Mouse (Mus musculus): ENCODE measurements around the gene Aak1. TPM values are rescaled to one million over a fixed set of nuclear protein-coding genes. Genes with fewer than 3 reads are reported as not detected.

Gene Aak1
- polyA plus RNA-seq, 1 experiment from 2014 or later: 19.4 TPM

DNA sequence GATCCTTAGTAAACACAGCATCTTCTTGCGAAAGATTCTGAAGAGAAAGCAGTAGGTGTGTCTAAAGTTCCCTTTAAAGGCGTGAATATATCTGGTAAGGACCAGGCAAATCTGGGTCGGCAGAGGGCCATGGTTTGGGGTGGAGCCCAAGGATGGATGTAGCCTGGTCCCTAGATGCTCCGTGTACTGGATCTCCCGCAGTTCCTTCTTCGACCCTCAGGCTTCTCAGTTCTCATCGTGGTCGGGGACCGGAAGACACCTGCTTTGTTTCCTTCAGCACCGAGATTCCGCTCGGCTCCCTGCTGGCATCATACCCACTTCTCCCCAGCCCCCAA is 770 bp upstream of the Aak1 start:
- Histone ChIP-seq H3K27me3 (ENCODE audit: insufficient read depth, poor library complexity, severe bottlenecking) (no peaks in the 10 kb centered on the region), H3K36me3 (no peaks in the 10 kb centered on the region), H3K9me3 (no peaks in the 10 kb centered on the region), H3K4me1 (peaks cover 35% of the 10 kb centered on the region), H3K27ac (peak overlapping the region; percentile 94), H3K4me3 (peak overlapping the region; percentile 81)
- WGBS: 2% methylated on average over 12 of the region's 12 CpGs
- no peak for DNase-seq (ENCODE audit: low spot score)

DNA sequence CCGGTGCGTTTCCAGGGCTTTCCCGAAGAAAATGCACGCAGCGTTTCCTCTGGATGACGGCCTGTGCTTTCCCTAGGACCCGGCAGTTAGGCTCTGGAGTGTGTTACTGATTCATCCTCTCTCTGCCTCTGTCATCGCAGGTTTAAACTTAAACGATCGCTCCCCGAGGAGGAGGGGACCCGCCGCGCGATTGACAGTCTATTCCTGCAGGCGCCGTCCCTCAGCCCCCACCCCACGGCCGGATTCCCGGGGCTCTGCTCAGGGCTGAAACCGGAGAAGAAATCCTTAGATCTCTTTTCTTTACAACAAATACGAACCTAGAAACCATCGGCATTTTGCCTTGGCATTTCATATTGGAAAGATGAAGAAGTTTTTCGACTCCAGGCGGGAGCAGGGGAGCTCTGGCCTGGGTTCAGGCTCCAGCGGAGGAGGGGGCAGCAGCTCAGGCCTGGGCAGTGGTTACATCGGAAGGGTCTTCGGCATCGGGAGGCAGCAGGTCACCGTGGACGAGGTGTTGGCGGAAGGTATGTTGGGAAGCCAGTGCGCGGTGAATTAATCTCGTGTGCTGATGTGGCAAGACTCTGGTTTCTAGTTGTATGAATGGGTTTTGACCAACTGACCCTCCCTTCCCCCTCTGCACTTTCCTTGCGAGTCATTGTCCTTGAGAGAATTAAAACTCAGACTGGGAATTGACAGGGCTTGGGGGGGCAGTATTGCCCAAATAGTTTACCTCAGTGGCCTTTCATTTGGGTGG is 552 bp downstream of the Aak1 start:
- peak overlapping the region; percentile 94 for H3K27ac ChIP-seq
- peak; percentile 82 for DNase-seq (ENCODE audit: low spot score)
- H3K4me3 ChIP-seq: peak overlapping the region; percentile 81
- H3K9me3 ChIP-seq: no peaks in the 10 kb centered on the region
- peaks cover 48% of the 10 kb centered on the region for H3K4me1 ChIP-seq
- no peaks in the 10 kb centered on the region for H3K27me3 ChIP-seq (ENCODE audit: insufficient read depth, poor library complexity, severe bottlenecking)
- H3K36me3 ChIP-seq: peaks cover 7% of the 10 kb centered on the region; the same call in 1 of the 2 replicates
- WGBS: under 1% methylated on average over 36 of the region's 36 CpGs

DNA sequence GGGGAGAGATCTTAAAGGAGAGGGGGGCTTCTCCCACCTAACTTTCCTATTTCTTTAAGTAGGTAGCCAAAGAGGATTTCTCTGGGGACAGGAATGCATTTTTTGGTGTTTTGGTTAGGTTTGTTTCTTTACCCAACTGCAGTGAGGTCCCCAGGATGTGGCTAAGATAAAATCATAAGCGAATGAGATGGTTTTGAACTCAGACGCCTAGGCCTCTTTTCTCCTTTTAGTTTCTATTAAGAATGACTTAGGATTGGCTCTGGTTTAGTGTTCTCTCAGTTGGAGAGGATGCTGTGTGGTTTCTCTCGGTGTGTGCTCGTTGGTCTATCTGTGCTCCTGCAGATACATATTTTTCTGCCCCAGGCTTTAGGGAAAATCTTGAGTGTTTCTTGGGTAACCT is 1.3 kb downstream of the Aak1 start:
- DNase-seq (ENCODE audit: low spot score): no peak
- peaks cover 10% of the 10 kb centered on the region; the same call in 1 of the 2 replicates for H3K36me3 ChIP-seq
- peak overlapping the region; percentile 94 for H3K27ac ChIP-seq
- no peaks in the 10 kb centered on the region for H3K27me3 ChIP-seq (ENCODE audit: insufficient read depth, poor library complexity, severe bottlenecking)
- peak overlapping the region; percentile 81 for H3K4me3 ChIP-seq
- H3K4me1 ChIP-seq: peaks cover 54% of the 10 kb centered on the region
- WGBS: 19% methylated on average over 4 of the region's 4 CpGs
- no peaks in the 10 kb centered on the region for H3K9me3 ChIP-seq

DNA sequence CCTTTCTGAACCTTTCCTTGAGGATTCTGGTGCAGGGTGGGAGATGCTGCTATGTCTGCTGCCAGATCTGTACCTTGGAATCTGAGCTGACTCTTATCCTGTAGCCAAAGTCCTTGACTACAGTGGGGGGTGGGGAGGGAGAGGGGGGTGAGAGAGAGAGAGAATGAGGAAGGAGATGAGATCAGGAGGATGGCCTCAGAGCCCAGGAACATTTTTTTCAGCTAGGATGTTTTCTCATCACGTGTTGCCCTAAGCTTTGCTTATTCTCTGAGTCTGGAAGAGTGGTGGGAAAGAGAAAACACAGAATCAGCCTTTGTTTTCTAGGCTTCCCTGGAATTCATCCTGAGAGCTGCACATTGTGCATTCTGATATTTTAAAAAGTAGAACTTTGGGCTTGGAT is 2.2 kb downstream of the Aak1 start:
- peaks cover 10% of the 10 kb centered on the region; the same call in 1 of the 2 replicates for H3K36me3 ChIP-seq
- H3K27ac ChIP-seq: peak overlapping the region; percentile 94; the same call in 1 of the 2 replicates
- H3K9me3 ChIP-seq: no peaks in the 10 kb centered on the region
- H3K4me1 ChIP-seq: peaks cover 54% of the 10 kb centered on the region
- H3K4me3 ChIP-seq: peak overlapping the region; percentile 81
- H3K27me3 ChIP-seq (ENCODE audit: insufficient read depth, poor library complexity, severe bottlenecking): no peaks in the 10 kb centered on the region
- no peak for DNase-seq (ENCODE audit: low spot score)
- WGBS: 0% methylated on average over 1 of the region's 1 CpGs

DNA sequence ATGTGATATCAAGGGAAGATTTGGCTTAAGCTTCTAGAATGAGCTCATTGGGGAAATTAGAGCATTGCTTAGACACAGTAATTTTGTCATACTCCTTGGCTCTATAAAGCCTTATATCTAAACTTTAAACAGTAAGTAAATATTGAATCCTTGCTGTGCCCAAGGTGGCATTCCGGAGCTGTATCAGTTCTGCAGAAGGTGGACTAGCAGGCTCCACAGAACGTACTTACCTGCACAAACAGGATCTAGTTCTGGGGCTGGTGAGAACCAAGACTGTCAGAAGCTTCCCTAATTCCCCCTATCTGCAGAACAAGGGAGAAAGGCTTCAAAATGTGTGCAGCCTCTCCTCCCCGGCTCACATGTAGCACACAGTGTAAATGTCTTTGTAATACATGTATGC is 4.6 kb downstream of the Aak1 start:
- WGBS: 90% methylated on average over 3 of the region's 3 CpGs
- DNase-seq (ENCODE audit: low spot score): no peak
- Histone ChIP-seq H3K27me3 (ENCODE audit: insufficient read depth, poor library complexity, severe bottlenecking) (no peaks in the 10 kb centered on the region), H3K4me3 (no peak overlapping the region), H3K9me3 (no peaks in the 10 kb centered on the region), H3K36me3 (peaks cover 13% of the 10 kb centered on the region; the same call in 1 of the 2 replicates), H3K4me1 (peaks cover 48% of the 10 kb centered on the region), H3K27ac (no peak overlapping the region)

DNA sequence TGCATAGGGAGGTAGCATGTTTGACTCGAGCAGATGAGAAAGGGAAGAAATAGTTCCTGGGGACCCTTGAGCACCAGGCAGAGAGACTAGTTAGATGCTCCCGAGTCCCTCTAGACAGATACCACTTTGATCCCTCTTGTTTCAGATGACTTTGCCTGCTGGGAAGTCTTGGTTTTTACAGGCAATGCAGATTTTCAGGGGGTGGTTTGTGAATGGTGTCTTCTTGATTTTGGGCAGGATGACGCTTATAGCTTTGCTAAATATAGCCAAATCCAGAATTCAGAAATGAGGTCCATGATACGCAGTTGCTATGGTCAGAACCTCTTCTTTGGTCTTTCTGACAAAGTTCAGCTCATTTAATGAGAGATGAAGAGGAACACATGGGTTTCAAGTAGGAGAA is 5.6 kb downstream of the Aak1 start:
- no peak overlapping the region for H3K27ac ChIP-seq
- H3K4me3 ChIP-seq: no peak overlapping the region
- DNase-seq (ENCODE audit: low spot score): no peak
- 88% methylated on average over 4 of the region's 4 CpGs for WGBS
- no peaks in the 10 kb centered on the region for H3K27me3 ChIP-seq (ENCODE audit: insufficient read depth, poor library complexity, severe bottlenecking)
- peaks cover 23% of the 10 kb centered on the region; the same call in 1 of the 2 replicates for H3K36me3 ChIP-seq
- no peaks in the 10 kb centered on the region for H3K9me3 ChIP-seq
- peaks cover 48% of the 10 kb centered on the region for H3K4me1 ChIP-seq

DNA sequence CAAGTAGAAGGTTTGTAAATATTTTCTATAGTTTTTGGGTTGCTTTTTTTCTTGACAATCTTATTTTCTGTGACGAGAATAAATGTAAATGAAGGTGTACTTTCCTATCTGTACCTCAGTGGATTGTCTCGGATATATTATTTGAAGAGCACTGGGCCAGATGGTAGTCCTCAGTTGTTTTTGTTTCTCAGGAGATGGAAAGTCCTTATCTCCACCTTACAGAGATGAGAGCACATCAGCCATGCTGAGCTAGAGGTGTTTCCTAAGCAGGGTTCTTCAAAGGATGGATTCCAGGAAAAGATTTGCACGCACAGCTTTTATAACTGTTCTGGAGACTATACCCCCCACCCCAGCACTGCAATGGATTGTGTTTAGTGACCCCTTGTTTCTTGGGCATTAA is 9.3 kb downstream of the Aak1 start:
- no peaks in the 10 kb centered on the region for H3K9me3 ChIP-seq
- H3K4me1 ChIP-seq: peaks cover 19% of the 10 kb centered on the region
- DNase-seq (ENCODE audit: low spot score): no peak
- no peak overlapping the region for H3K4me3 ChIP-seq
- H3K27me3 ChIP-seq (ENCODE audit: insufficient read depth, poor library complexity, severe bottlenecking): no peaks in the 10 kb centered on the region
- no peak overlapping the region for H3K27ac ChIP-seq
- 69% methylated on average over 3 of the region's 3 CpGs for WGBS
- peaks cover 50% of the 10 kb centered on the region for H3K36me3 ChIP-seq

DNA sequence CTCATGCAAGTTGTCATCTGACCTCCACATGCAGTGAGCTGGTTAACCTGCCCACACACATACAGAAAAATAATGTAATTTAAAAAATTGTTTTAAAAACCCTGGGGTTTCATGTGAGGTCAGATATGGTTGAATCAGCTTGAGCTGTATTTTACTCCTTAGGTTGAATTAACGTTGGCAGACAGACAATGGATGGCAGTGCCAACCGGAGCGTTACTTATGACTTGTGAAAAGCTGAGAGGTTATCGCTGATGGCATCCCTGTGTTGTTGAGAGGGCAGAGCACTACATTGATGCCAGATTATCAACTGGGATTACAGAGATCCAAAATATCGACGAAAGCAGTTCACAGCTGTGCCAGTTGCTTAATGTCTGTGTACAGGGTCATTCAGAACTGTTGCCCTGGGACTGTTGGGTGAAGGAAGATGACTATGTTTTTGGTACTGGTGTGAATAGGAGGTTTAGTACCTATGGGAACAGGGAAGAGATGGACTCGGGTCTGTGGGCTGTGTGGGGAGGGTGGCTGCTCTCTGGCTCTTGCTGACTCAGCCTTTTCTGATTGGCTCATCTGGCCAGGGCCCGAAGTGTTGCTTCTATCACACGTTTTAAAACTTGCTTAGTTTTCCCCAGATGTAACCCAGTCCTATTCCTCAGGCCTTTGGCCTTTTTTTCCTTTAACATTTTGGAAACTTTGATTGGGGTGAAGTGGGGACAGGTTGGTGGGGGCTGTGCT is 11.6 kb downstream of the Aak1 start:
- Histone ChIP-seq H3K4me1 (no peaks in the 10 kb centered on the region; the same call in 1 of the 2 replicates), H3K4me3 (no peak overlapping the region), H3K27ac (no peak overlapping the region), H3K9me3 (no peaks in the 10 kb centered on the region), H3K27me3 (ENCODE audit: insufficient read depth, poor library complexity, severe bottlenecking) (no peaks in the 10 kb centered on the region), H3K36me3 (peaks cover 39% of the 10 kb centered on the region)
- no peak for DNase-seq (ENCODE audit: low spot score)
- WGBS: 88% methylated on average over 9 of the region's 9 CpGs

DNA sequence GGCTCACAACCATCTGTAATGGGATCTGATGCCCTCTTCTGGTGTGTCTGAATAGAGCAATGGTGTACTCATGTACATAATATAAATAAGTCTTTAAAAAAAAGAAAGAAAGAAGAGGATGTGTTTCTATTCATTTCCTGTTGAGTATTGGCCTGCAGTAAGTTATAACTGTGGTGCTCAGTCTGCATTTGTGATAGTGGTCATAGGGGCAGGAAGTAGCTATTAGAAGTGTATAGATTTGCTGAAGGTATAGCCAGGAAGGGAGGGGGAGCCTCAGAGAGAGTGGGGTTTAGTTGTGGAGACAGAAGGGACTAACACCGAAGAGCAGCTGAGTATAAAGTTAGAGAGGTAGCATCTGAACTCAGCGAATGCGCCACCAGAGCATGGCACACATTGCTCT is 15.0 kb downstream of the Aak1 start:
- Histone ChIP-seq H3K9me3 (no peaks in the 10 kb centered on the region), H3K27ac (no peak overlapping the region), H3K4me3 (no peak overlapping the region), H3K4me1 (peaks cover 16% of the 10 kb centered on the region), H3K36me3 (peaks cover 35% of the 10 kb centered on the region), H3K27me3 (ENCODE audit: insufficient read depth, poor library complexity, severe bottlenecking) (no peaks in the 10 kb centered on the region)
- DNase-seq (ENCODE audit: low spot score): no peak
- 93% methylated on average over 3 of the region's 3 CpGs for WGBS

DNA sequence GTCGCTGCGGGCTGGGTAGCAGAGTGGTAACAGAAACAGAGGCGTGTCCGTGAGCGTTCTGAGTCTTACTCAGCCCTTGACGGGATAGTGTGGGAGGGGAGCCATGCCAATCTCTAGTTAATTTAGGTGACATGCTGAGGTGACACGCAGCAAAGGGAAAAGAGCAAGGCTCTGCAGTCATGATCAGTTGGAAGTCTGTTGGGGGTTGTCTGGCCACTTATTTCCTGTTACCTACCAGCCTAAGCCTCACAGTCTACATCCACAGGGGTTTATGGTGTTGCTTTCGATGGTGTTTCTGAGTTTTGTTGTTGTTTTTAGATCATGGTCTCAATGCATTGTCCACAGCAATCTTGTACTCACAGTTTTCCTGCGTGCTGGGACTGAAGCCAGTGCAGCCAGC is 21.0 kb downstream of the Aak1 start:
- 70% methylated on average over 9 of the region's 9 CpGs for WGBS
- H3K9me3 ChIP-seq: no peaks in the 10 kb centered on the region

DNA sequence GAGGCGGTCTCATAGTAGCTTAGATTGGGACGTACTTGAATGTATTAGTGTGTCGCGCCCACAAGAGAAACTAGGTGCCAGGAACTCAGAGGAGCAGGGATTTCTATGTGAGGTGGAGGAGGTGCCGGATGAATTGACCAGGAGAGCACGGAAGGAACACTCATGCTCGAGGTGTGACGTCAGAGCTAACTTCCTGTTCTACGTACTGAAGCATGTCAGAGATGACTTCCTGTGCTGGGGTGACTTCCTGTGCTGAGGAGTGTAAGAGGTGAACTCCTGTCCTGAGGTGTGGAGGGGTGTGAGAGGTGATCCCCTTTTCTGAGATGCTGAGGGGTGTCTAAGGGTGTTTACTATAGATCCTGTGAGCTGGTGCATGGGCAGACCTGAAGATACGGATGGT is 22.5 kb downstream of the Aak1 start:
- H3K4me1 ChIP-seq: peaks cover 25% of the 10 kb centered on the region
- no peaks in the 10 kb centered on the region for H3K9me3 ChIP-seq
- WGBS: 87% methylated on average over 10 of the region's 10 CpGs
- no peak overlapping the region for H3K4me3 ChIP-seq
- no peaks in the 10 kb centered on the region for H3K27me3 ChIP-seq (ENCODE audit: insufficient read depth, poor library complexity, severe bottlenecking)
- no peak overlapping the region for H3K27ac ChIP-seq
- DNase-seq (ENCODE audit: low spot score): no peak
- H3K36me3 ChIP-seq: peaks cover 8% of the 10 kb centered on the region; the same call in 1 of the 2 replicates

More for the DNA sequence above, 21.0 kb downstream of the Aak1 start:
- no peaks in the 10 kb centered on the region for H3K27me3 ChIP-seq (ENCODE audit: insufficient read depth, poor library complexity, severe bottlenecking)
- H3K4me3 ChIP-seq: no peak overlapping the region
- no peak for DNase-seq (ENCODE audit: low spot score)
- H3K36me3 ChIP-seq: peaks cover 11% of the 10 kb centered on the region; the same call in 1 of the 2 replicates
- H3K4me1 ChIP-seq: peaks cover 28% of the 10 kb centered on the region
- H3K27ac ChIP-seq: no peak overlapping the region

DNA sequence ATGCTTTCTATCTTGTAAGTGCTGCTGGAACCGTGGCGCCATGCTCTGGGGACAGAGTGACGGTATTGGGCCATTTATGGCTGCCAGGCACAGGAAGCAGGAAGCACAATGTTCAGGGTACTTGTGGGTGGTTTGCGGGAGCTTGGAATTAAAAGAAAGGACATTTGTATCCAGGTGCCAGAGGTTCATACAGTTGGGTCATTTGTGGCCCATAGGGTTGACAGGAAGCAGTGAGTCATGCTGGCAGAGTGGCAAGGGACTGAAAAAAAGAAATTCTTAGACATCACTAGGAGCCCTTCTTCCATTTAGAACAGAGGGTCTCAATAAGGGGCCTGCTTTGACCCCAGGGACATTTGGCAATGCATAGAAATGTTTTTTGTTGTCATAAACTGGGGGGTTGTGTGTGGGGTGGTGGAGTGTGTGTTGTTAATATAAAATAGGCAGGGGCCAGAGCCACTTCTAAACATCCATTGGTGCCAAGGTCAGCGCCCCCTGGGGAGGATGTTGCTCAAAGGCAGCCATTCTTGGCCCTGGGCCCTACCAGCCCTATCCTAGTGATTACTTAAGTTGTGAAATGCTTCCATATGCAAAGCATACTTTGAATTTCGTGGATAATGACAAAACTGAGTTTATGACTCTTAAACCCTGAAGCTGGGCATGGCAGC is 25.5 kb downstream of the Aak1 start:
- H3K4me1 ChIP-seq: peaks cover 12% of the 10 kb centered on the region
- WGBS: 88% methylated on average over 6 of the region's 6 CpGs
- no peak for DNase-seq (ENCODE audit: low spot score)
- H3K4me3 ChIP-seq: no peak overlapping the region
- no peak overlapping the region for H3K27ac ChIP-seq
- no peaks in the 10 kb centered on the region for H3K27me3 ChIP-seq (ENCODE audit: insufficient read depth, poor library complexity, severe bottlenecking)
- H3K36me3 ChIP-seq: 0 out of 2 replicates have a peak, but pooled peaks cover 5% of the 10 kb centered on the region
- no peaks in the 10 kb centered on the region for H3K9me3 ChIP-seq

DNA sequence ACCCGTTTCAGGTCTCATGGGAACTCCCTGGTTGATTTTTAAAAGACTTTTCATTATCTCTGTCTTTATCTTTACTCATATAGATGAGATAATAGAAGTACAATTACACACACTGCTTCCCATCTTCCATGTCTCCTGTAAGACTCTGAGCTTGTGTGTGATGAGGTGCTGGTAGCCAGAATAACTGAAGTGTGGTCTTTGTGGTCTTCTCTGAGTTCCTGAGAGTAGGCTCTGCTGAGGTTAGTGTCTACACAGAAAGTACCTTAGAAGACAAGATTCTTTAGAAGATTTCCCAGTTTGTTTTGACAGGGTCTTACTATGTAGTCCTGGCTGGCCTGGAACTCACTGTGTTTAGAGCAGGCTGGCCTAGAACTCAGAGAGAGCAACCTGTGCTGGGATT is 27.1 kb downstream of the Aak1 start:
- no peak for DNase-seq (ENCODE audit: low spot score)
- Histone ChIP-seq H3K4me1 (0 out of 2 replicates have a peak, but pooled peaks cover 7% of the 10 kb centered on the region), H3K27ac (no peak overlapping the region), H3K4me3 (no peak overlapping the region), H3K27me3 (ENCODE audit: insufficient read depth, poor library complexity, severe bottlenecking) (no peaks in the 10 kb centered on the region), H3K36me3 (0 out of 2 replicates have a peak, but pooled peaks cover 8% of the 10 kb centered on the region), H3K9me3 (no peaks in the 10 kb centered on the region)
- WGBS: 62% methylated on average over 1 of the region's 1 CpGs

Measured in heart, embryonic 10.5 days (tissue).